Mouse (Mus musculus) liver, embryonic 14.5 days (tissue): ENCODE results near the gene Gm38392.

ENCODE experiments used
- CTCF ChIP-seq: IDR thresholded peaks from 2 replicates; pipeline ENCODE4 v1.5.1; 2016; ENCODE audit warnings: antibody characterized with exemption, low read depth, control low read depth
- EP300 ChIP-seq: IDR thresholded peaks from 2 replicates; pipeline ENCODE4 v1.6.1; 2016; ENCODE audit warnings: antibody characterized with exemption, low read depth

- TF ChIP-seq CTCF = no peak
- no peak for TF ChIP-seq EP300
Measured at GRCm38 (mm10) chr3:88334902-88335435, 48.0 kb upstream of the Gm38392 start.
